Mouse (Mus musculus) kidney, postnatal 10 days (tissue): ENCODE results near the gene Hnf4a.
A peak's percentile ranks its signal among the peaks of the same experiment; 100 is the strongest.
"Not testable (repeated sequence)": the region's sequence is repeated elsewhere in the genome, so short reads cannot be mapped to it uniquely, and the experiment has no call there.

Source experiments
- DNase-seq: peaks from one replicate; pipeline ENCODE4 v3.0.0; 2021; ENCODE audit warnings: mixed read lengths

The Hnf4a gene

GRCm38 (mm10) chr2:163596057-163596872 lies 89.7 kb downstream of the Hnf4a start:
- DNase-seq, result peak; percentile 77

DNA sequence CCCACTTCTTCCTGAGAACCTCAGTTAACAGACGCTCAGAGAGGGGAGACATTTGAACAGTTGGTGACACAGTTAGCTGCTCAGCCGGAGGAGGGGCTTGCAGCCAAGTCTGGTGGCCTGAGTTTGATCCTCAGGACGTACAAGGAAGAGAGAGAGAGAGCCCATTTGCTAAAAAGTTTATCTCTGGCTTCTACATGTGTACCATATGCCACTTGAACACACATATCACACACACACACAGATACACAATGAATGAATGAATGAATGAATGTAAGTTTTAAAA lies 90.2 kb downstream of the Hnf4a start:
- DNase-seq, result no peak

GRCm38 (mm10) chr2:163597661-163598060 lies 91.1 kb downstream of the Hnf4a start:
- peak; percentile 84 for DNase-seq

DNA sequence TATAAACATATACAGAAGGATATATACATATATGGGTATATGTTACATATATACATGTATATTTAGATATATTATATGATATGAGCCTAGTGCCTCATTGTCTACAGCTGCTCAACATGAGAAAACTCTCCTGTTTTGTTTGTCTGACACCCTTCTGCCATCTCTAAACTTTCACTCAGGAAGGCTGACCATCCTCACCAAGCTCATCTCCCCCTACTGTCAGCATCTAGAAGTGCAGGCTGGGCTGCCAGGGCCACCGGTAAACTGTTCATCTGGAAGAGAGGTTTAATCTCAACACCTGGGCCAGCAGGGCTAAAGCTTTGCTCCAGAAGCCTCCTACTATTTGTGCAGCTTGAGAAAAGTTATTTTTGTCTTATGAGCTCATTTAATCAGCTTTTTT lies 92.6 kb downstream of the Hnf4a start:
- DNase-seq, result peak; percentile 84

- no peak for DNase-seq
Measured at GRCm38 (mm10) chr2:163601066-163601465, 94.5 kb downstream of the Hnf4a start.

DNA sequence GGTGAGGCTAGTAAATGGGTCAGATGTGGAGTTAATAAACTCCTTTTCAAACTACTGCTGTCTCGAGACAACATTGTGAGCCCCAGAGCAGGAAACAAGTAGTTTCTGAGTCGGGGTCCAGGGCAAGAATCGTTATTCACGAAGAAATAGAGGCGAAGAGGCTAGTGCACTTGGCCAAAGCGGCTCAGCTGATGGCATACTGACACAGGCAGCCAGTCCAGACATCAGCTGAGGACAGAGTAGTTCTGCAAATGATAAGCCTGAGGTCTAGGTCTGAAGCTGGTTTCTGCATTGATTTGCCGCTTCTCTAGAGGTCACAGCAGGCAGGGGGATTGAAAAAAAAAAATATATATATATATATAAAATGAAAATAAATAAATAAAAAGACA lies 95.1 kb downstream of the Hnf4a start:
- DNase-seq, result no peak

GRCm38 (mm10) chr2:163602101-163602971 lies 95.7 kb downstream of the Hnf4a start, which contains the start of gene Ttpal:
Gene Ttpal (plus strand): TSS chr2:163602314.
- peak; percentile 93 for DNase-seq

DNA sequence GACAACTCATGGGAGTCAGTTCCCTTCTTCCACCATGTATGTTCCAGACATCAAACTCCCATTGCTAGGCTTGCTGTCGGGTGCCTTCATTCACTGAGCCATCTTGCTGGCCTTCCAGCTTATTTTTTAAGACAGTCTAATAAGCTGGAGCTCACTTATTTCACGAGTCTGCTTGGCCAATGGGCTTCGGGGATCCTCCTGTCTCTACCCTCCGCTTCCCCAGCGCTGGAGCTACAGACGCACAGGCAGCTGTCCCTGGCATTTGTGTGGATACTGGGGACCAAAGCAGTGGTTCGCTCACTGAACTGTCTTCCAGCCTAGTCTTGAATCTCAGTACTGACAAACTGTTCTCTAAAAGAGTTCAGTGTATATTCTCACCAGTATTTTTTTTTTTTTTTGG lies 99.6 kb downstream of the Hnf4a start:
- DNase-seq, result no peak

DNA sequence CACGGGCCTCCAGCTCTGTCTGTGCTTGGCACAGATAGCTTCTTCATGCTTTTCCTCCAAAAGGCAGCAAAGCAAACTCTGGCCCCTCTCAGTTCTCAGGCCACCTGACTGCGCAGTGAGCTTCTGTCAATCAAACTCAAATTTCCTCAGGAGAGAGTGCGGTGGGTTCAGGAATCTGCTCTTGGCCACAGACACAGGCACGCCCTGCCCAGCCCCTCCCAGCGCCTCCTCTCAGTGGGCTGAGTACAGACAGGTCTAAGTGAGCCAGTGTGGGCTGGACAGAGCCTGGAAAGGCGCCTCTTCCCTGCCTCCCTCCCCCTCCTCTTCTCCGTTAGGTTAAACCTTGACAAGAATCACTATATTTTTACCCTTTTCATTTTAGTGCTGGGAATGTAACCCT lies 101.4 kb downstream of the Hnf4a start:
- DNase-seq, result no peak

GRCm38 (mm10) chr2:163609281-163609975 lies 102.8 kb downstream of the Hnf4a start:
- no peak for DNase-seq

GRCm38 (mm10) chr2:163611176-163611575 lies 104.6 kb downstream of the Hnf4a start:
- DNase-seq, result no peak

- DNase-seq, result no peak
Measured at GRCm38 (mm10) chr2:163613206-163613605, 106.6 kb downstream of the Hnf4a start.

GRCm38 (mm10) chr2:163613990-163614389 lies 107.4 kb downstream of the Hnf4a start:
- DNase-seq, result no peak

GRCm38 (mm10) chr2:163615401-163615800 lies 108.8 kb downstream of the Hnf4a start:
- DNase-seq, result no peak

DNA sequence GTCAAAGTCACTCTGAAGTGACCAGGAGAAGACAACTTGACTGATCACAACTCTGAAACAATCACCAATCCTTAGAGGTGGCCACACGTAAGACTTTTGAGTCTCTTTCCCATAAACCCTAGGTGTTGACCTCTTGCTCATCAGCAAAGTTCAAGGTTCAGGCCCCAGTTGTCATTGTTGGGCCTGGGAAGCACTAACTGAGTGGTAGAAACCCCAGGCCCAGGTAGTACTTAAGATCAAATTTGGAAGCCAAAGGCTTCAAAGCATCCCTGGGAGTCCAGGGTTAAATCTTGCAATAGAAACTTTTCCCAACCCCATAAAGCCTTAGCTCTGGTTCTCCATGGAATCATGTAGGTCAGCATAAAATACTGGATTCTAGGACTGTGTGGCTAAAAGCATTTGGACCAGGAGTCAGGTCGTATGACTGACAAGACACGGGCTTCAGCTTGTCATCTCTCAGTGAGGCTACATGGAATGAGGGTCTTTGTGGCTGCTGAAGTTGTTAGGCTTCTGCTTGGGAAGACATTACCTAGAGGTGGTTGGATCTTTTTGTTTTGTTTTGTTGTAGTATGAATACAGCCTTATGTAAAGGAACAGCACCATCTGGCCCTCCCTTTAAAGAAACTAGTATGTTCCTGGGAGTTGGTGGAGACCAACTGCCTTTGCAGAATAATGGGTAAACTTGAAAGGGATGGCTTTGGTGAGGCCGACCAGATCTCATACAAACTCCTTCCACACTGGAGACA lies 109.5 kb downstream of the Hnf4a start:
- no peak for DNase-seq

DNA sequence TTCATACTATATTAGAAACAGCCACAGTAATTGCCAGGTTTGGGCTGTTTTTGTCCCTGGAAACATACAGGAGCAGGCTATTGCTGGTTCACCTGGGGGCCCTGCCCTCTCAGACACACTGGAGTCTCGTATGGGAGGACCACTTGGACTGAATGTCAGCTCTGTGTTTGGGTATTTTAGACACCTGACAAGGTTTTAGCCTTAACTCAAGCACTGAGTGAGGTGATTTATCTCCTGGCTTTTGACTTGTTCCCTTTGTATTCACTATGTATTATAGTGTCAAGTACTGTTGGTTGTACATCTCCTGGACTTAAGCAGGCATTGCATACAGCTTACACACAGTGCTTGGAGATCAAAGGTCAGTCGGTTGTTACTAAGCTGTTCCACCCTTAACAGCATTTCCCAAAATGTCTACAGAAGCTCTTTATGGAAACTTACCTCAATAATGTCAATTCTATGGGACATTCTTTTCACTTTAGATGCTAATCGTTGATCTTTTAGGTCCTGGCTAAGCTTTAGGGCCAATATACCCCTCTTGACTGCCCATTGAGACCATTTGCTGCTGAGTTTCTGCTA lies 110.1 kb downstream of the Hnf4a start:
- no peak for DNase-seq

- no peak for DNase-seq
Measured at GRCm38 (mm10) chr2:163617232-163617863, 110.7 kb downstream of the Hnf4a start.

- DNase-seq, result no peak
Measured at GRCm38 (mm10) chr2:163617874-163618273, 111.3 kb downstream of the Hnf4a start.

GRCm38 (mm10) chr2:163620451-163620850 lies 113.8 kb downstream of the Hnf4a start:
- no peak for DNase-seq

GRCm38 (mm10) chr2:163621401-163621800 lies 114.8 kb downstream of the Hnf4a start:
- not testable (repeated sequence) for DNase-seq
